Mouse (Mus musculus) erythroid progenitor cell, adult 5-6 weeks (primary cell): Measurements from ENCODE around the gene Slc38a1. TPM values are rescaled to one million over a fixed set of nuclear protein-coding genes. Genes with fewer than 3 reads are reported as not detected.

ENCODE experiments used
- ATAC-seq: replicated peaks from 2 replicates; pipeline ENCODE4 v1.8.0; 2016; ENCODE audit warnings: moderate number of reproducible peaks, mild to moderate bottlenecking, moderate TSS enrichment, inconsistent platforms; ENCODE audit not compliant: poor library complexity, low FRiP score, severe bottlenecking
- total RNA-seq, 2 experiments: library from RNA; stranded (forward) in 1 of 2; stranded (reverse) in 1 of 2; fragments of 150-400 nt in 1 of 2; fragments of 186-747, 209-891 nt in 1 of 2; gene quantifications; 2 replicates each; pipeline versions ENCODE4 v1.2.3 to v1.2.4; 2015 to 2017; ENCODE audit warnings: low replicate concordance in 2 of 2

The Slc38a1 gene
- total RNA-seq (2015; ENCODE audit: low replicate concordance) (10.8 and 13.0 TPM in 2 replicates), total RNA-seq (2017; ENCODE audit: low replicate concordance) (7.4 and 11.2 TPM in 2 replicates)

GRCm38 (mm10) chr15:96642436-96643405 is at the start of gene Slc38a1:
TSS of gene Slc38a1 (minus strand) at chr15:96642913.
- ATAC-seq: no peak

GRCm38 (mm10) chr15:96692401-96692800 is 49.7 kb upstream of the Slc38a1 start:
- ATAC-seq: no peak

GRCm38 (mm10) chr15:96691381-96691780 is 48.7 kb upstream of the Slc38a1 start:
- no peak for ATAC-seq

GRCm38 (mm10) chr15:96690829-96691228 is 48.1 kb upstream of the Slc38a1 start:
- ATAC-seq: no peak

- ATAC-seq: no peak
Measured at GRCm38 (mm10) chr15:96689919-96690318, 47.2 kb upstream of the Slc38a1 start.

- ATAC-seq: no peak
Measured at GRCm38 (mm10) chr15:96688784-96689318, 46.1 kb upstream of the Slc38a1 start.

GRCm38 (mm10) chr15:96688036-96688435 is 45.3 kb upstream of the Slc38a1 start:
- ATAC-seq: no peak

GRCm38 (mm10) chr15:96687366-96687765 is 44.7 kb upstream of the Slc38a1 start:
- ATAC-seq: no peak

GRCm38 (mm10) chr15:96686201-96687159 is 43.8 kb upstream of the Slc38a1 start:
- no peak for ATAC-seq

- no peak for ATAC-seq
Measured at GRCm38 (mm10) chr15:96685273-96685672, 42.6 kb upstream of the Slc38a1 start.

- no peak for ATAC-seq
Measured at GRCm38 (mm10) chr15:96684132-96684830, 41.6 kb upstream of the Slc38a1 start.

- no peak for ATAC-seq
Measured at GRCm38 (mm10) chr15:96678871-96679773, 36.4 kb upstream of the Slc38a1 start.

- no peak for ATAC-seq
Measured at GRCm38 (mm10) chr15:96676518-96676917, 33.8 kb upstream of the Slc38a1 start.

- ATAC-seq: no peak
Measured at GRCm38 (mm10) chr15:96675744-96676143, 33.0 kb upstream of the Slc38a1 start.

GRCm38 (mm10) chr15:96675055-96675454 is 32.3 kb upstream of the Slc38a1 start:
- no peak for ATAC-seq

GRCm38 (mm10) chr15:96674089-96674488 is 31.4 kb upstream of the Slc38a1 start:
- no peak for ATAC-seq

- no peak for ATAC-seq
Measured at GRCm38 (mm10) chr15:96669721-96670120, 27.0 kb upstream of the Slc38a1 start.

GRCm38 (mm10) chr15:96666663-96667062 is 23.9 kb upstream of the Slc38a1 start:
- peak; percentile 85 for ATAC-seq
